Mouse (Mus musculus): ENCODE data around the gene Ankrd39.

The Ankrd39 gene

GRCm38 (mm10) chr1:36546888-36547471, at the start of gene Ankrd39:
Ankrd39 (minus strand) TSS chr1:36547445.
- DNase-seq, result peak; percentile 99

DNA sequence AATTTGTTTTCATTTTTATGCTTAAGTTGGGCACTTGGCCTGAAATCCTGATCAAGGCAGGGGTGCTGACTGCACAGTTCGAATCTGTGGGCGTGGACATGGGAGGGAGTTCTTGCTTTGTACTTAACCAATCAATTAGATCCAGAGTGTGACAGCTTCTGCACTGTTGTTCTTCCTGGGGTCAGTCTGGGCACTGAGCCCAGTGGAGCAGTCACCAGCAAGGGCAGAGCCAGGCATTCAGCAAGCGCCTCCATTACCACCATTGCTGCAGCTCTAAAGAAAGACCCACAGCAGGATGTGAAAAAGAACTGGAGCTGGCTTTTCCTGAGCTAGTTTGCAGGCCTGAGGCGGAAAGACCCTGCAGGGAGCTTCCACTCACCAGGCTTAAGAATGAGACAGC, 48.9 kb upstream of the Ankrd39 start:
- peak; percentile 48 to 55 for DNase-seq

- no peak for DNase-seq
Observed at GRCm38 (mm10) chr1:36595167-36595931, 48.1 kb upstream of the Ankrd39 start.

DNA sequence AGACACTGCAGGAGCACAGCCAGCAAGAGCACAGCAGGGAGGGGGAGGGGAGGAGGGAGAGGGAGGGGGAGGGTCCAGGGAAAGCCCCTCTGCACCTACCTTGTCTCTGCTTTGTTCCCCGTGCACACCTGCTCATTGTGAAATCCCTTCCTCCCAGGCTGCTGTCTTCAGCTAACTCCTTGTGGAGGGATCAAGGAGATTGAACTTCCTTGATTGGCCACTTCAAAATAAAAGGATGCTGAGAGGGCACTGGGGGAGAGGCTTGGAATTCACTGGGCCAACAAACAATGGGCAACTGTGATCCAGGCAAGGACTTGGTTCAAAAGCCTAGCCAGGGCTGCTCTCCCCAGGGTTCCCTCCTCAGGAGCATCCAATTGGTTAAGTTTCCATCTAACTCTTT, 45.9 kb upstream of the Ankrd39 start:
- DNase-seq, result no peak

DNA sequence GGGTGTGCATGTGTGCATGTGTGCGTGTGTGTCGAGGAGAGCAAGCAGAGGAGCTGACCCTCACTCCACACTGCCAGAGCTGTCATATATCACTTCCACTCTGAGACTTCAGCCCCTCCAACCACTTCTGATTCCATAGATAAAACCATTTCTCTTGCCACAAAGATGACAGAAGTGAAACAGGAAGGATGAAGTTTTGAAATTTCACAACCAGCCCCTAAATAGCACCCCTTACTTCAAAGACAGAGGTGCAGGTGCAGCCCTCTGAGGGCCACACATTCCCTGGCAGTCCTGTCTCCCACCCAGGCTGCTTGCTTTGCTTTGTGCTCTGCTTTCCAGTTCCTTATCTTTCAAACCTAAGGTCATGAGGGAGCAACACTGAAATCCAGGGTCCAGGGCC, 44.2 kb upstream of the Ankrd39 start:
- DNase-seq, result no peak

GRCm38 (mm10) chr1:36590664-36591063, 43.4 kb upstream of the Ankrd39 start:
- no peak for DNase-seq

DNA sequence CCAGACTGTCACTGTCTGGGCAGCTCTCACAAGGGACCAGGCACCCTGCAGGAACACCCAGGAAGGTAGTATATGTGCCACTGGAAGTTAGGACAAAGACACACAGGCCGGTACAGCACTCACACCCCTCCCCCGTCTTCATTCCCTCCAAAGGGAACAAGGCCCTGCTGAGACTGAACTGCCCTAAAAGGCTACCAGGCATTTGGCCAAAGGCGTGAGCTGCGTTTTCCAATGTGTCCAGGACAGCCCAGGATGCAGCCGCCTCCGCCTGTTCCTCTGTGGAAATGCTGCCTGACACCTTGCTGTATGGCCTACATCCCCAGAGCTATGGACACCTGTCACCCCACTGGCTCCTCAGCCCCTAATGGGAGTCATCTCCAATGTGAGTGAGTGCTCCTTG, 42.2 kb upstream of the Ankrd39 start:
- peak; percentile 50 to 52 for DNase-seq

- DNase-seq, result no peak
Observed at GRCm38 (mm10) chr1:36588476-36589450, 41.5 kb upstream of the Ankrd39 start.

DNA sequence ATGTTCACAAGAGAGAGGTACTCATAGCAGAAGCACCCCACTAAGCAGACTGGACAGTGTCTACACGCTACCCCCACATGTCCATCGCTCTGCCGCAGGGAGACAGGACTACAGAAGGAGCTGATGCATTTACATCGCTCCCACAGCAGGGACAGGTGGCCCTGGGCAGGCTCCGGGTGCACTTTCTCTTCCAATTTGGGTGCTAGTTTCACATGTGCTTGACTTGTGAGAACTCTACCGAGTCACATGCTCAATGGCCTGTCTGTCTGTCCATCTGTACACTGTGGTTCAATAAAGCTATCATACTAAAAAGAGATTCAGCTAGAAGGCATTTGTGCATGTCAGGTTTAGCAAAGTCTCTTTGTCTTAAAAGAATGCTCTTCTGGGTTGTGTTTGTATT, 40.6 kb upstream of the Ankrd39 start:
- DNase-seq, result no peak

DNA sequence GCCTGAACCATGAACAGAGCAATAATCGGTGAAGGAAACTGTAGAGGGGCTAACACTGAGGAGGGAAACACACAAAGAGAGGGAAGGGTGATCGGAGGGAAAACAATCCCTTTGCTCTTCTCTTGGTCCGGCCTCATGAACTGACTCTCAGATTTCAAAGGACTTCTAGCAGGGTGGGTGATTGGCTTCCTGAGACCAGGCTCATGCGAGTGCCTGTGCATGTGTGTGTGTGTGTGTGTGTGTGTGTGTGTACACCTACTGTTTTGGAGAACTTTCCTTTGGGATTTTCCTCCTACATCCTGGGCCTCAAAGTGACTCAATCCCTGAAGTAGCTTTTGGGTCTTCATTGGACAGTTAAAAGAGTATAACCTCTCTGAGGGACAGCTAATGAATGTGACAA, 39.0 kb upstream of the Ankrd39 start:
- DNase-seq, result no peak

- no peak for DNase-seq
Observed at GRCm38 (mm10) chr1:36583408-36584116, 36.3 kb upstream of the Ankrd39 start.

- no peak for DNase-seq
Observed at GRCm38 (mm10) chr1:36582211-36582610, 35.0 kb upstream of the Ankrd39 start.

- DNase-seq, result no peak
Observed at GRCm38 (mm10) chr1:36581260-36581659, 34.0 kb upstream of the Ankrd39 start.

DNA sequence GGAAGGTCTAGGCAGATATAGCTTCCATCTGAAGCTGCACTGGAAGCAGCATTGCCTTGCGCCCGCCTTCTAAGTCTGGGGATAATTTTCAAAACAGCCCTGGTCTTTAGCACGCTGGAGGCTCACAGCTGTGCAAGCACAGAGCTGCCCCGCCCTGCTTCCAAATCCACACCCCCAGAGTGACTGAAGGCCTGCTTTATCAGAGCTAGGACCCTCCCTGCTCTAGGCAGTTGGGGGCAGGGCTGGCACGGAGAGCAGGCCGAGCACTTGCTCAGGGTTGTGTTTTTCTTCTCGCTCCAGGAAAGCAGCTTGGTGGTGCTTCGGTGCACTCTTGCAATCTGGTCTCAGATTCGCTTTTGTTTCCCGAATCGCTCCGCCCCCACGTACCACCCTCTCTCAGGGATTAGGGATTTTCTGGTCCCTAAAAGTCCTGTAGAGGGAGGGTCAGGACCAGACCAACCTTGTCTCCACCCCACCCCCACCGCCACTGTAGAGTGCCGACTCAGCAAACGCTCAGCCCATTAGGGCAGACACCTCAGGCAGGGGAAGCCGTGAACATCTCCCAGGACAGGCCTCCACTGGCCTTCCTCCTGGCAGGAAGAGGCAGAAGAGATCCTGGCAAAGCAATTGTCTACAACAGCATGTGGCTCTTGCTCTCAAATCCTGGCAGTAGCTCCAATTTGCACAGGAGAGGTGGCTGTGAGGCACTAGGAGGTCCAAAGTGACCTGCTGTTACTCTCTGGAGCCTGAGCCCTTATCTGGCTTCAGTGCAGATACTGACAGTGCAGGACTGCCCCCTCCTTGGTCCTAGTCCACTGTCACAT, 33.4 kb upstream of the Ankrd39 start:
- no peak for DNase-seq

DNA sequence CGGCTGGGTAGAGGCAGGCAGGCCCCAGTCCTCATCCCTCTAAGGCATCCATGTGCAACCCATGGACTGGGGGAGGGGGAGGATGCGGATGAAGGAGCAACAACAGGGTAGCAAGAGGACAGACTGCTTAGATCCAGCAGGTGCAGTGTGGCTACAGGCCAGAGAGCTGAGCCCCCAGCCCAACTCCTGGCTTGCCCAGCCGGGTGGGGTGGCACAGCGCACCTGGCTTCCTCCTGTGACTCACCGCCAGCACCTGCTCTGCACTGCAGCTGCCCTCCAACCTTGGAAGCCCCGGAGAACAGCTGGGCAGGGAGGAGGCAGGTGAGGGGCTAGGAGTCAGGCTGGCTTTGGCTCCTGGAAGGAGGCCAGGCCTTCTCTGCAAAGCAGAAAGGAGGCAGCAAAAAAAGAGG, 32.7 kb upstream of the Ankrd39 start:
- DNase-seq, result no peak

DNA sequence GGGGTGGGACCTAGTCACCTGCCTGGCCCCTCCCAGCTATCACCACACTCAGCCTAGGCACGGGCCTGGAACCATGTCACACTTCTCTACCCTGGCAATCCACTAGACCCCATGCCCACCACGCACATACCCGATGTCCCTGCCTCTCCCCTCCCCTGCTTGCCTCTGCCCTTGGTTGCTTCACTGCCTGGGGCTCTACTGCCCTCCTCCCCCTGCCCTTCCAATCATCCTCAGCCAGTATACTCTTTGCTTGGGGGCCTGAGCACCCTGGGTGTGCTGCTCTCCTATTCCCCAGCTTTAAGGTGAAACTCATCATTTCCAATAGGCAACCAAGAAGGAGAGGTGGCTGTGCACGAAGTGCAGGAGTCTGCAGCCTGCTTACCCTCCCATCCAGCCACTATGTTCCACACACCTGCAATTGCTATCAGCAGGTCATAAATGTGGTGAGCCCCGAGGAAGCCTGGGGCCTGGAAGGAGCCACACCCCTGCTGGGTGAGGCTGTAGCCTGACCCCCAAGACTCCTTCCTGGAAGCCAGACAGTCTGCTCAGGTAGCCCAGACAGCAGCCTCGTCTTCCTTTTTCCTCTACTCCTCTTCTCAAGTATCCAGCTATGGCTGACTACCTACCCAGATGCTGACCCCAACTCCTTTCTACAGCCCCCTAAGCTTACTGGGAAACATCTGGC, 29.9 kb upstream of the Ankrd39 start:
- DNase-seq, result no peak

GRCm38 (mm10) chr1:36575347-36575746, 28.1 kb upstream of the Ankrd39 start:
- no peak for DNase-seq

DNA sequence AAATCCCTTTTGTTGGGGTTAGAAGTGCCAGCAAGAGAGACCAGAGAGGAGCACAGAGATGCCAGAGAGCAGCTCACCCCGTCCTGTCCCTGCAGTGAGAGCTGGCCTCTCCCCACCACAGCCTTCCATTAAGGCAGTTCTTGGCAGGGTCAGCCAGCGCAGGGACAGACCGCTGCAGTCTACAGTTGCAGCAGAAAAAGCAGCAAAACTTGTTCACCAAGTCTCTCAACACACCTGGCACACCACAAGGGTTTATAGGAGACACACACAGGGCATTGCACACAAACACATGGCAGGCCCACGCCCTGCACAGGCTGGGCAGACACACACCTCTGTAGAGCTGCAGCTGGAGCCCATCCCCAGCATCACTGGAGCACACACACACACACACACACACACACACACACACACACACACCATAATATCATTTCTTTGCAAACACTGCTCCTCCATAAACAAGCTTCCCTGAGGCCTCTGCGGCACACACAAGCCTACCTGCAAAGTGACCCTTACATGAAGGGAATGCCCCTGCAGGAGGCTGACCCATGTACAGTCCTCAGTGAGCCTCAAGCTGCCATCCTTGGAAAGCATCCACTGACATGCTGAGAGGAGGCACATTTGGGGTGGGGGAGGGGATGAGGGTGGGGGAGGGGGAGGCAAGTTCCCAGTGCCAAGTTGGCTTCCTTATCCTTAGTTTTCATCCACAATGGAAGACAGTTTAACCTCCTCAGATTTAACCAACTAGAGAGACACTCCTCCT, 27.1 kb upstream of the Ankrd39 start:
- no peak for DNase-seq

DNA sequence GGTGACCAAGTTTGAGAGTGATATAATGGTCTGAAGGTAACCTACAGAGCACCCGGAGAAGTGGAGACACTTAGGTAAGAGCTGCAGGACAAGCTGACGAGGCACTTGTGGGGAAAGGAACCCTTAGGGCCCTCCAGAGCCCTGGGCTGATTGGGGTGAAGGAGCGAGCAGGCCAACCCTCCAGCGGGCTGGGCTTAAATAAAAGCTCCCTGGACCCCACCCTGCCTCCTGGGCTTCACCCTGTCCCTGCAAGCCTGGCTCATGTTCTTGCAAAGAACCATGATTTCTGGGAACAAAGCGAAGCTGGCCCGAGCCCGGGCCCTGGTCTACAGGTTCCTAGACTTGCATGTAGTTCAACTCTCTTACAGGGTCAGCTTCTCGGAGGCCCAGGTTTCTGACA, 26.3 kb upstream of the Ankrd39 start:
- DNase-seq, result no peak

DNA sequence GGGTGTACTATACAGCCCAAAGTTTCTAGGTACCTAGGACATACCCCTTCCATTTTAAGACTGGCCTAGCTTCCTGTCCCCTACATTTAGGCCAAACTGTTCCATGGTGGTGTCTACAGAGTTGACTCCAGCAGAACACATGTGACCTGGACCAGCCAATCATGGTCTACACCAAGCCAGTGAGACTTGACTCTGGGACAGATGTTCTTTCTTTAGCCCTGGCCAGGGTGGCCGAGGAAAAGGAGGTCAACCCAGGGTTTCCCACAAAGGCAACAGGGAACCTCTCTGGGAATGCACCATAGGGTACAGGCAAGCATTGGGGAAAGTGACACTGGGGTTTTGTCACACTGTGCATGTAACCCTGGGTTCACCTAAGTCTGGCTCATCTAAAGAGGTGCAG, 25.5 kb upstream of the Ankrd39 start:
- no peak for DNase-seq

Data from kidney, adult 8-10 months (tissue).